Mouse (Mus musculus): ENCODE results near the gene Nav2.

DNA sequence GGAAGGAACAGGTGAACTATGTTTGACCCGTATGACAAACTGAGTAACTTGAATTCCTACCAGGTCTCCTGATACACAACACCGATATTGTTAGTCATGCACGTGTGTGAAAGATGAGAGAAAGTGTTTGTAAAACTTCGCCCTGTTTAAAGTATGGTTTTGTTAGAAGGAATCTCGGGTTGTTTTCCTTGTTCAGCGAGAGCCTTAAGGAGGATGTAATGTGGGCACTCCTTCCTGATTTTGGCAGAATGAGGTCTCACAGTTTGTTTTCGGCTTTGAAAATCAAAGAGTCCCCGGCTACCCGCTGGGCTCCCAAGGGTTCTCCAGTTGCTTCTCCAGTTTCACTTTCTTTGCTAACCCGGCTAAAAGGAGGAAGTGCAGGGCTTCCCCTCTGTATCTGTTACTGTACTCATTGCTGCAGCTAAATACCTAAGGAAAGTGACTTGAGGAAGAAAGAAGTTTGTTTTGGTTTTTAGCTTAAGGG lies 553.9 kb downstream of the Nav2 start:
- no peak for TF ChIP-seq CTCF (IDR thresholded peaks at IDR 0.05)
- TF ChIP-seq POLR2A (IDR thresholded peaks at IDR 0.05; ENCODE audit: insufficient read depth, low read depth, low read length): no peak
- no peak for TF ChIP-seq EP300 (IDR thresholded peaks at IDR 0.05; ENCODE audit: insufficient read depth, low read depth, low read length)

Data from heart, adult 2 months (tissue).